In the genomic region with DNA sequence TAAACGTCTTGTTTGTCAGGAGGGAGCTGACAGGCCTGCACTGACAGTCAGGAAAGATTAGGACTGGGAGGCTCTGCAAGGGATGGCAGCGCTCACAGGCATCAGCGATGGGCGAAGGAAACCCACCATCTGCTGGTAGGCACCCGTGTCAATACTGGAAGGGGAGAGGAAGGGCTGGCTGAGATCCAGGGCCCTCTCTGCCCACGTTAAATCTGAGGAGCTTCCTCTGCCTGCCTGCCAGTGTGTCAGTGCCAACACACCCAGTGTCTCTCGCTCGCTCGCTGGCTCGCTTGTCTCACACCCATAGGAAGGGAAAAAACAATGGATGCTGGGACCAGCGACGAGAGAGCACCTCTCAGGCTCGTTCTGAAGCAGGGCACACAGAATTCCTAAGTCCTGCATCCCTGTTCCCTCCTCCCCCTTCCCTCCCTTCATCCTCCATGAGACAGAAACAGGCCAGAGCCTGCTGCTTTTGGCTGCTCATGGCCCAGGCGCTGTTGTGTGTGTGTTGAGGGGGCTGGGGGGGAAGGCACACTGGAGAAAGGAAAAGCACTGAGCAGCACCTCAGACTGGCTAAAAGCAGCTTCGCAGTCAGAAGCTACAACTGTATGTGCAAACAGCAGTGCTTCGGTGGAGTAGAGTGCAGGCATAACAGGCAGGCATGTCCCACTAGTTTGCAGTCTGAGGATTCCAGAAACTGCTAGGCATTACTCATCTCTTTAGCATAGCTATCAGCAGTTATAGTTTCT, we compare ENCODE assay signal across 12 mouse cellular contexts. TPM values are rescaled to one million over a fixed set of nuclear protein-coding genes. Genes with fewer than 3 reads are reported as not detected.
DNase-seq lines count a peak whose midpoint lies in the region; ATAC-seq lines count a peak whose summit lies in the region.
"Had no signal": no experiment of that assay in that cellular context is flagged by ENCODE, and none has a peak within 500 bp of the region (broad histone marks: within the 10 kb centered on the region; RNA-seq: fewer than 3 reads in every experiment).

No protein-coding gene starts in this region.

- ATAC-seq in kidney, embryonic 16.5 days (ENCODE audit: low FRiP score, low TSS enrichment), result no peak

- H3K4me3 ChIP-seq in kidney, embryonic 16.5 days (ENCODE audit: low read length), result no peak overlapping the region
- H3K4me3 ChIP-seq: neural tube, embryonic 12.5 days had no signal

- peaks cover 49% of the 10 kb centered on the region for H3K36me3 ChIP-seq in kidney, embryonic 16.5 days (ENCODE audit: insufficient read depth, low read length)

- intact Hi-C loops in left cerebral cortex, postnatal 4 days (cut with DNase I), result loop anchor here (5.0 kb wide), 1 partner anchor 42 kb away; a partner anchor contains a TSS

- no peak overlapping the region for H3K27ac ChIP-seq in kidney, embryonic 16.5 days (ENCODE audit: low read length)
- H3K27ac ChIP-seq: neural tube, embryonic 12.5 days had no signal

- H3K4me1 ChIP-seq in kidney, embryonic 16.5 days (ENCODE audit: insufficient read depth, low read length), result no peaks in the 10 kb centered on the region

- peak; percentile 67 for DNase-seq in brain, embryonic 18.5 days (ENCODE audit: low read depth, low spot score)
- DNase-seq in cerebellum, adult 9-11 months, result peak; percentile 75
- peak; percentile 82 for DNase-seq in layer of hippocampus, adult 11-12 months (ENCODE audit: low spot score)
- peak; percentile 98 for DNase-seq in left cerebral cortex, postnatal 4 days
- no peak for DNase-seq in c-Kit-positive CD71-positive TER-119-positive erythroid progenitor cells, embryonic 14.5 days (ENCODE audit: low spot score)
- DNase-seq in thymus, postnatal 36 days, result no peak
- no peak for DNase-seq in heart, postnatal 4 days
- DNase-seq: gastrocnemius, postnatal 10 days; kidney, adult 11 months; lung, embryonic 14.5 days had no signal

- no peaks in the 10 kb centered on the region for H3K9me3 ChIP-seq in kidney, embryonic 16.5 days (ENCODE audit: low read length)
- H3K9me3 ChIP-seq: neural tube, embryonic 12.5 days had no signal

- WGBS in kidney, embryonic 16.5 days, result 86% methylated on average over 16 of the region's 16 CpGs

- no peak overlapping the region for H3K9ac ChIP-seq in kidney, embryonic 16.5 days (replicated peaks; ENCODE audit: low read length)
- H3K9ac ChIP-seq: lung, embryonic 14.5 days; neural tube, embryonic 12.5 days had no signal

- no peaks in the 10 kb centered on the region for H3K27me3 ChIP-seq in kidney, embryonic 16.5 days (ENCODE audit: insufficient read depth, low read length)
- H3K27me3 ChIP-seq: neural tube, embryonic 12.5 days had no signal

- H3K4me2 ChIP-seq in kidney, embryonic 16.5 days (replicated peaks; ENCODE audit: low read depth, low read length), result no peak overlapping the region
- H3K4me2 ChIP-seq: lung, embryonic 14.5 days; neural tube, embryonic 12.5 days had no signal

RNA-seq across cellular contexts. Expression of a gene that starts 27.4 kb away (rescaled TPM):
- 10 to 100 TPM; 42.9 to 47.7 TPM for total RNA-seq in left cerebral cortex, postnatal 4 days (2021)
- polyA plus RNA-seq in kidney, embryonic 16.5 days (2015; fragmentation: Nextera tagmentation; extraction: Ambion mirVana), result 39.1 and 41.4 TPM in 2 replicates
- total RNA-seq in heart, postnatal 4 days (2021), result 10 to 100 TPM; 16.7 to 17.1 TPM

RNA-seq across cellular contexts. Expression of a gene that starts 27.5 kb away (rescaled TPM):
- total RNA-seq in left cerebral cortex, postnatal 4 days (2021), result 10 to 100 TPM; 39.0 to 54.3 TPM
- polyA plus RNA-seq in kidney, embryonic 16.5 days (2015; fragmentation: Nextera tagmentation; extraction: Ambion mirVana), result 63.2 and 69.2 TPM in 2 replicates
- total RNA-seq in heart, postnatal 4 days (2021), result 10 to 100 TPM; 21.3 to 24.4 TPM

RNA-seq across cellular contexts. Expression of a gene that starts 41.5 kb away (rescaled TPM):
- 10 to 100 TPM; 56.9 to 67.4 TPM for total RNA-seq in left cerebral cortex, postnatal 4 days (2021)
- 10.2 and 13.5 TPM in 2 replicates for polyA plus RNA-seq in kidney, embryonic 16.5 days (2015; fragmentation: Nextera tagmentation; extraction: Ambion mirVana)
- 1 to 10 TPM; 7.0 to 9.6 TPM for total RNA-seq in heart, postnatal 4 days (2021)

Comparison
In these comparisons a context has a peak if more than half of its experiments do, and no peak if none do; other contexts are left out.
1. DNase-seq: peak in brain, embryonic 18.5 days (single experiment), cerebellum, adult 9-11 months (single experiment), layer of hippocampus, adult 11-12 months (single experiment) and left cerebral cortex, postnatal 4 days (single experiment); none in c-Kit-positive CD71-positive TER-119-positive erythroid progenitor cells, embryonic 14.5 days (single experiment), thymus, postnatal 36 days (0 of 2) and heart, postnatal 4 days (single experiment).
2. RNA of a gene that starts 41.5 kb away (total RNA-seq): 56.9 to 67.4 TPM in left cerebral cortex, postnatal 4 days; 7.0 to 9.6 TPM in heart, postnatal 4 days; every median in the first group is over 4 times any median in the second.